Mouse (Mus musculus) limb, embryonic 14.5 days (tissue): ENCODE data around the gene Iglon5. TPM values are rescaled to one million over a fixed set of nuclear protein-coding genes. Genes with fewer than 3 reads are reported as not detected.

Experiments used
- ATAC-seq: fragments of 200-750 bp; cut with Nextera tagmentation; 2 replicates; pipeline ENCODE4 v1.8.0; 2017; ENCODE audit warnings: low read depth, moderate number of reproducible peaks, moderate TSS enrichment; ENCODE audit not compliant: low FRiP score
- DNase-seq: peaks from one replicate; pipeline ENCODE4 v3.0.0-alpha.2; 2015; ENCODE audit warnings: low spot score
- H3K27ac ChIP-seq: fragments of 300-500 bp; sonication (generic); replicated peaks from 2 replicates; pipeline ENCODE4 v1.5.1; 2014; ENCODE audit warnings: low read depth, mild to moderate bottlenecking, low read length, moderate library complexity, mixed read lengths
- H3K27me3 ChIP-seq: fragments of 300-500 bp; sonication (generic); 2 replicates; pipeline ENCODE4 v1.6.1; 2014; ENCODE audit warnings: low read length, mixed read lengths; ENCODE audit not compliant: control insufficient read depth, insufficient read depth
- H3K36me3 ChIP-seq: fragments of 300-500 bp; sonication (generic); 2 replicates; pipeline ENCODE4 v1.6.1; 2014; ENCODE audit warnings: mild to moderate bottlenecking, low read length, moderate library complexity, mixed read lengths; ENCODE audit not compliant: control insufficient read depth, insufficient read depth
- H3K4me1 ChIP-seq: fragments of 300-500 bp; sonication (generic); 2 replicates; pipeline ENCODE4 v1.6.1; 2014; ENCODE audit warnings: antibody characterized with exemption, low read length, mixed read lengths; ENCODE audit not compliant: control insufficient read depth, insufficient read depth
- H3K4me2 ChIP-seq: fragments of 300-500 bp; sonication (generic); replicated peaks from 2 replicates; pipeline ENCODE4 v1.6.1; 2014; ENCODE audit warnings: low read depth, mild to moderate bottlenecking, low read length, moderate library complexity; ENCODE audit not compliant: severe bottlenecking
- H3K4me3 ChIP-seq: fragments of 300-500 bp; sonication (generic); replicated peaks from 2 replicates; pipeline ENCODE4 v1.5.1; 2014; ENCODE audit warnings: low read length
- H3K9ac ChIP-seq: fragments of 300-500 bp; sonication (generic); 2 replicates; pipeline ENCODE4 v1.6.1; 2014; ENCODE audit warnings: mild to moderate bottlenecking, low read depth, low read length, moderate library complexity; ENCODE audit not compliant: severe bottlenecking
- H3K9me3 ChIP-seq: fragments of 300-500 bp; sonication (generic); 2 replicates; pipeline ENCODE4 v1.6.1; 2016; ENCODE audit warnings: low read length; ENCODE audit not compliant: control insufficient read depth
- POLR2A ChIP-seq: fragments of 200-500 bp; IDR thresholded peaks from 2 replicates; pipeline ENCODE4 v1.8.0; 2012; ENCODE audit warnings: inconsistent platforms, mild to moderate bottlenecking, moderate library complexity, borderline replicate concordance; ENCODE audit not compliant: insufficient read depth, insufficient read length; ENCODE audit errors: extremely low read depth
- WGBS: fragments of 180-500 bp; shearing (Covaris S2); extraction: QIAGEN DNeasy Blood & Tissue Kit; methylation state at CpG from one replicate; pipeline ENCODE4 v1.1.7; 2014; 5-methylcytosine and 5-hydroxymethylcytosine counted together
- polyA plus RNA-seq, 2 experiments: library from polyadenylated mRNA; depleted of rRNA in 1 of 2; stranded (reverse) in 1 of 2; unstranded in 1 of 2; fragments of >200 nt; fragmentation: Nextera tagmentation in 1 of 2; extraction: Ambion mirVana in 1 of 2; gene quantifications; 2 replicates each; pipeline versions ENCODE4 v1.2.1 to v1.2.3; 2012 to 2014

Iglon5 gene
- polyA plus RNA-seq (2012; rRNA removed) (25.1 and 34.7 TPM in 2 replicates), polyA plus RNA-seq (2014; fragmentation: Nextera tagmentation; extraction: Ambion mirVana) (1.1 and 1.2 TPM in 2 replicates)

GRCm38 (mm10) chr7:43489631-43490125, at the start of gene Iglon5:
Iglon5 (minus strand) TSS chr7:43490075.
- peak within 1 kb of the TSS; percentile 77 for H3K9ac ChIP-seq
- no peaks in the 10 kb centered on the region for H3K27me3 ChIP-seq
- peak within 1 kb of the TSS; percentile 82 for H3K4me2 ChIP-seq
- peak within 1 kb of the TSS; percentile 54 for H3K4me3 ChIP-seq
- H3K36me3 ChIP-seq, result no peaks in the 10 kb centered on the region
- ATAC-seq (peak; percentile 58), DNase-seq (no peak)
- H3K9me3 ChIP-seq, result no peaks in the 10 kb centered on the region
- 4% methylated on average over 20 of the region's 41 CpGs for WGBS
- H3K4me1 ChIP-seq, result no peaks in the 10 kb centered on the region
- no peak within 1 kb of the TSS for H3K27ac ChIP-seq
- no peak for TF ChIP-seq POLR2A

GRCm38 (mm10) chr7:43538524-43538923, 48.6 kb upstream of the Iglon5 start:
- no peak for TF ChIP-seq POLR2A
- no peak for DNase-seq
- 52% methylated on average over 4 of the region's 4 CpGs for WGBS
- no peak overlapping the region for H3K4me2 ChIP-seq
- ATAC-seq, result no peak
- no peaks in the 10 kb centered on the region for H3K9me3 ChIP-seq
- no peaks in the 10 kb centered on the region for H3K36me3 ChIP-seq
- no peaks in the 10 kb centered on the region for H3K27me3 ChIP-seq
- H3K4me3 ChIP-seq, result no peak overlapping the region
- no peak overlapping the region for H3K27ac ChIP-seq
- H3K9ac ChIP-seq, result no peak overlapping the region
- H3K4me1 ChIP-seq, result no peaks in the 10 kb centered on the region

DNA sequence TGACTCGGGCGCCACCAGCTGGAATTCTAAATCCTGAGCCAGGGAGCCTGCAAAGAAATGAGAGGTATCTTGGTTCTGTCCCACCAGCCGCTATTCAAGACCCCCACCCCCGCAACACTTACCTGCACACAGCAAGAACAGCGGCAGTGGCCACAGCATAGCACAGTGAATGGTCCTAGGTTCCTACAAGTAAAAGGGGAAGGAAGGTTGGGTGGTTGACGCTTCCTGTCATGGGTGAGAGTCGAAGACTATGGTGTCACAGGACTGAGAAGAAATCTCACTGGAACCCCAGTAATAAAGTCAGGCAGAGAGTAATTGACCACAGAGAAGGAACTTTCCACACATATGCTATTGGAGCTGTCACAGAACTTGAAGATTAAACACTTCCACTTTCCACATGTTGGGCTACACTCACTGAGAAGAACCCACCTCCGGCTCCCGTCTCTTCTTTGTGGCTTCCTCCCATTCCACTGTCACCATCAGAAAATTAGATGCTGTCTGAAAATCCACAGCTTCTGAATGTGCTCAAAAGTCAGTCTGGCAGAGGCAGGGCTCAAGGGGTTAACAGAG, 43.1 kb upstream of the Iglon5 start:
- Histone ChIP-seq H3K36me3 (no peaks in the 10 kb centered on the region), H3K4me3 (no peak overlapping the region), H3K4me1 (no peaks in the 10 kb centered on the region), H3K27me3 (no peaks in the 10 kb centered on the region), H3K9me3 (no peaks in the 10 kb centered on the region), H3K9ac (no peak overlapping the region), H3K4me2 (no peak overlapping the region), H3K27ac (no peak overlapping the region)
- no peak for DNase-seq
- WGBS, result 84% methylated on average over 9 of the region's 9 CpGs
- no peak for ATAC-seq
- no peak for TF ChIP-seq POLR2A

DNA sequence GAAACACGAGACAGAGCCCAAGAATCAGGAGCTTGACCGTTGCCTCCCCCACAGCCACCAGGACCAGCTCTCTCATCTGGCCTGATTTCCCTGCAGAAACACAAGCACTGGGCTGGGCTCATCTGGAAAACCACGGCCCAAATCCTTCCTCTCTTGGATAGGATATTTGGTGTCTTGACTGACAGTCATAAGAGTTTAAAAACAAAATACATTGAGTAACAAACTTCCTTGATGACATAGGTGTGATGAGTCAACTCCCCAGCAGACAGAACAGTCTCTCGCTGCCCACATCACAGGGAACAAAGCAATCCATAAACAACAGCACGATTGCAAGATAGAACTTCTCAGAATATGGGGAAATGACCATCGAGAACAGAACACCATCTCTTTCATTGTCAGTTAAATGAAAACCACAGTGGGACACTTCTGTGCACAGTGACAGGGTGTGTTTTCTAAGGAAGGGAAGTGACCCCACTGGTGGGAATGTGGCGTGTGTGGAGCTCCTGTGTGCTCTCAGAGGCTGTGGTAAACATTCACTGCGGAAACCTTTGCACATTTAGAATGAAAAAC, 40.4 kb upstream of the Iglon5 start:
- no peak for ATAC-seq
- no peaks in the 10 kb centered on the region for H3K9me3 ChIP-seq
- WGBS, result 79% methylated on average over 8 of the region's 8 CpGs

DNA sequence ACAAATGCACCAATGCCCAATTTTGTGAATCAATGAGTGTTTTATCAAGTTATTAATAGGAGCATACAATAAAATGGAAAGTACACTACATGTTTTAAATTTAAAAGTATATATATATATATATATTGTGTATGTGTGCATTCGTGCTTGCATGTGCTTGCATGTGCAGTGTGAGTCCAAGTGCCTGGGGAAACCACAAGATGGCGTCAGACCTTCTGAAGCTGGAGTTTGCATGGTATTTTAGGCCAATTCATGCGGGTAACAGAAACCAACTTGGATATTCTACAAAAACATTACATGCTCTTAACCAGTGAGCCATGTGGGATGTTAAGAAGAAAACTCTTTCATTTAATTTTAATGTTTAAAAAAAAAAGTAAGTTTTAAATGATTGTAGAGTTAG, 35.4 kb upstream of the Iglon5 start:
- Histone ChIP-seq H3K9ac (no peak overlapping the region), H3K27ac (no peak overlapping the region), H3K36me3 (no peaks in the 10 kb centered on the region), H3K27me3 (no peaks in the 10 kb centered on the region), H3K9me3 (no peaks in the 10 kb centered on the region), H3K4me2 (no peak overlapping the region), H3K4me1 (no peaks in the 10 kb centered on the region), H3K4me3 (no peak overlapping the region)
- WGBS, result 56% methylated on average over 3 of the region's 3 CpGs
- ATAC-seq (no peak), DNase-seq (no peak)
- TF ChIP-seq POLR2A, result no peak

More for the DNA sequence above, 40.4 kb upstream of the Iglon5 start:
- Histone ChIP-seq H3K4me2 (no peak overlapping the region), H3K36me3 (no peaks in the 10 kb centered on the region), H3K4me1 (no peaks in the 10 kb centered on the region), H3K4me3 (no peak overlapping the region), H3K27ac (no peak overlapping the region), H3K9ac (no peak overlapping the region), H3K27me3 (no peaks in the 10 kb centered on the region)
- TF ChIP-seq POLR2A, result no peak
- DNase-seq, result no peak
